Mouse (Mus musculus) ES-Bruce4 (cell line): Measurements from ENCODE around the gene Rbms1.

Experiments used
- CTCF ChIP-seq: IDR thresholded peaks from one replicate; pipeline ENCODE4 v1.8.1; 2011; ENCODE audit warnings: low read depth, low read length
- EP300 ChIP-seq: IDR thresholded peaks from 2 replicates; pipeline ENCODE4 v1.6.1; 2011; ENCODE audit warnings: low read depth, low read length; ENCODE audit not compliant: insufficient read depth
- POLR2A ChIP-seq: IDR thresholded peaks from one replicate; pipeline ENCODE4 v1.8.1; 2011; ENCODE audit warnings: low read length; ENCODE audit not compliant: insufficient read depth

DNA sequence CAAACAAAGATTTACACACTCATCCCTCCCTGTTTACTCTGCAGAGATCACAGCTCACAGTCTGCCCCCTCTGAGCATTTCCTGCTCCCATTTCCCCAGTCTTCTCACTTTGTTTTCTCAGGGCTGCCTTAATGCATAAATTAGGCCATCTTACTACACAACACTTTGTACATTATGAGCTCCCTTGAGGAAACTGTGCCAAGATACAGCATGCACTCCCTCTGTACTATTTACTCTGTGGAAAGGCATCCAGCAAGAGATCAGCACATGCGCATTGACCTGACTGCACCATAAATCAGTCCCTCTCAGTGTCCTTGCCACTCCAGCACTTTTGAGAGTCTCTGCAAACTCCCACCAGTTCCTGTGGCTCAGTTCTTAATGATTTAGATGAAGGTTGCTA lies 70.0 kb downstream of the Rbms1 start:
- no peak for TF ChIP-seq POLR2A
- TF ChIP-seq CTCF: no peak
- no peak for TF ChIP-seq EP300
